Mouse (Mus musculus) spleen, adult 2 months (tissue): ENCODE data around the gene Cdk17. TPM values are rescaled to one million over a fixed set of nuclear protein-coding genes. Genes with fewer than 3 reads are reported as not detected.
A peak's percentile ranks its signal among the peaks of the same experiment; 100 is the strongest.

Experiments used
- DNase-seq, 2 experiments: peaks; one replicate each; pipeline versions ENCODE4 v3.0.0 to v3.0.0-alpha.2; 2012 to 2021; ENCODE audit warnings: low spot score in 2 of 2, low read depth in 1 of 2
- H3K27ac ChIP-seq: fragments of 200-500 bp; 2 replicates; pipeline ENCODE4 v1.5.1; 2012; ENCODE audit warnings: low read length, inconsistent platforms; ENCODE audit not compliant: insufficient read depth
- H3K27me3 ChIP-seq: fragments of 200-500 bp; 2 replicates; pipeline ENCODE4 v1.6.1; 2012; ENCODE audit warnings: mild to moderate bottlenecking, moderate library complexity, low read length, inconsistent platforms; ENCODE audit not compliant: control insufficient read depth, insufficient read depth
- H3K36me3 ChIP-seq: fragments of 200-500 bp; 2 replicates; pipeline ENCODE4 v1.6.1; 2012; ENCODE audit warnings: mild to moderate bottlenecking, low read length, inconsistent platforms; ENCODE audit not compliant: control insufficient read depth, insufficient read depth
- H3K4me1 ChIP-seq: fragments of 200-500 bp; 2 replicates; pipeline ENCODE4 v1.6.1; 2011; ENCODE audit warnings: inconsistent platforms; ENCODE audit not compliant: control insufficient read depth, insufficient read depth, insufficient read length
- H3K4me3 ChIP-seq: fragments of 200-500 bp; 2 replicates; pipeline ENCODE4 v1.5.1; 2011; ENCODE audit warnings: mild to moderate bottlenecking, inconsistent platforms; ENCODE audit not compliant: insufficient read depth, insufficient read length; ENCODE audit errors: extremely low read depth
- CTCF ChIP-seq: fragments of 200-500 bp; IDR thresholded peaks from 2 replicates; pipeline ENCODE4 v1.5.1; 2011; ENCODE audit warnings: mild to moderate bottlenecking, inconsistent platforms; ENCODE audit not compliant: insufficient read depth, insufficient read length, insufficient replicate concordance; ENCODE audit errors: extremely low read depth
- POLR2A ChIP-seq: fragments of 200-500 bp; IDR thresholded peaks from 2 replicates; pipeline ENCODE4 v1.6.1; 2011; ENCODE audit warnings: low read depth, low read length, inconsistent platforms
- WGBS: fragments of 180-500 bp; shearing (Covaris S2); methylation state at CpG from one replicate; pipeline ENCODE4 v1.1.7; 2018; 5-methylcytosine and 5-hydroxymethylcytosine counted together
- polyA plus RNA-seq: library from polyadenylated mRNA; depleted of rRNA; stranded (reverse); fragments of >200 nt; gene quantifications from 2 replicates; pipeline ENCODE4 v1.2.3, GENCODE M21; 2012

The Cdk17 gene
- polyA plus RNA-seq, 1 experiment: 27.3 TPM

- DNase-seq: no peak
- H3K27ac ChIP-seq: peak overlapping the region; percentile 28; the same call in 1 of the 2 replicates
- peak overlapping the region; percentile 42; the same call in 1 of the 2 replicates for H3K4me3 ChIP-seq
- no peaks in the 10 kb centered on the region for H3K27me3 ChIP-seq
- peaks cover 7% of the 10 kb centered on the region; the same call in 1 of the 2 replicates for H3K4me1 ChIP-seq
- WGBS: 28% methylated on average over 8 of the region's 8 CpGs
- TF ChIP-seq CTCF (no peak), POLR2A (no peak)
- H3K36me3 ChIP-seq: no peaks in the 10 kb centered on the region
Observed at GRCm38 (mm10) chr10:93142600-93143284, 17.9 kb upstream of the Cdk17 start.

- Histone ChIP-seq H3K36me3 (no peaks in the 10 kb centered on the region), H3K4me3 (peak overlapping the region; percentile 42), H3K27ac (peak overlapping the region; percentile 31), H3K4me1 (peaks cover 7% of the 10 kb centered on the region; the same call in 1 of the 2 replicates), H3K27me3 (no peaks in the 10 kb centered on the region)
- no peak for DNase-seq
- WGBS: 4% methylated on average over 18 of the region's 18 CpGs
- no peak for TF ChIP-seq POLR2A
- TF ChIP-seq CTCF: no peak
Observed at GRCm38 (mm10) chr10:93143285-93143985, 17.2 kb upstream of the Cdk17 start.

- WGBS: 21% methylated on average over 6 of the region's 6 CpGs
- H3K4me3 ChIP-seq: peak overlapping the region; percentile 42
- peak overlapping the region; percentile 31 for H3K27ac ChIP-seq
Observed at GRCm38 (mm10) chr10:93143986-93144314, 16.7 kb upstream of the Cdk17 start.

GRCm38 (mm10) chr10:93144579-93144978, 16.1 kb upstream of the Cdk17 start:
- H3K4me3 ChIP-seq: no peak overlapping the region
- WGBS: 24% methylated on average over 1 of the region's 1 CpGs
- no peaks in the 10 kb centered on the region for H3K27me3 ChIP-seq
- H3K27ac ChIP-seq: peak overlapping the region; percentile 41; the same call in 1 of the 2 replicates
- no peaks in the 10 kb centered on the region for H3K36me3 ChIP-seq
- no peak for TF ChIP-seq CTCF
- no peak for TF ChIP-seq POLR2A
- DNase-seq: no peak
- H3K4me1 ChIP-seq: peaks cover 7% of the 10 kb centered on the region; the same call in 1 of the 2 replicates

More at GRCm38 (mm10) chr10:93143986-93144314, 16.7 kb upstream of the Cdk17 start:
- no peaks in the 10 kb centered on the region for H3K27me3 ChIP-seq
- no peak for DNase-seq
- peaks cover 7% of the 10 kb centered on the region; the same call in 1 of the 2 replicates for H3K4me1 ChIP-seq
- TF ChIP-seq POLR2A (no peak), CTCF (no peak)
- H3K36me3 ChIP-seq: no peaks in the 10 kb centered on the region

- Histone ChIP-seq H3K4me3 (no peak overlapping the region), H3K27ac (no peak overlapping the region), H3K4me1 (peaks cover 7% of the 10 kb centered on the region; the same call in 1 of the 2 replicates), H3K36me3 (no peaks in the 10 kb centered on the region), H3K27me3 (no peaks in the 10 kb centered on the region)
- no peak for TF ChIP-seq CTCF
- TF ChIP-seq POLR2A: no peak
- WGBS: 35% methylated on average over 10 of the region's 10 CpGs
- DNase-seq: no peak
Observed at GRCm38 (mm10) chr10:93145088-93145487, 15.6 kb upstream of the Cdk17 start.

- Histone ChIP-seq H3K27me3 (no peaks in the 10 kb centered on the region), H3K4me3 (no peak overlapping the region), H3K27ac (no peak overlapping the region), H3K4me1 (peaks cover 7% of the 10 kb centered on the region; the same call in 1 of the 2 replicates), H3K36me3 (no peaks in the 10 kb centered on the region)
- WGBS: 82% methylated on average over 4 of the region's 4 CpGs
- DNase-seq: no peak
- TF ChIP-seq CTCF (no peak), POLR2A (no peak)
Observed at GRCm38 (mm10) chr10:93146601-93147000, 14.1 kb upstream of the Cdk17 start.

- Histone ChIP-seq H3K4me3 (no peak overlapping the region), H3K36me3 (no peaks in the 10 kb centered on the region), H3K4me1 (peaks cover 7% of the 10 kb centered on the region; the same call in 1 of the 2 replicates), H3K27ac (no peak overlapping the region), H3K27me3 (no peaks in the 10 kb centered on the region)
- TF ChIP-seq POLR2A (no peak), CTCF (no peak)
- WGBS: 92% methylated on average over 6 of the region's 6 CpGs
- DNase-seq: no peak
Observed at GRCm38 (mm10) chr10:93147691-93148090, 13.0 kb upstream of the Cdk17 start.
